Mouse (Mus musculus): ENCODE measurements at regions not wholly inside any gene's neighbourhood (a gene's known extent, or its start where the extent isn't known, plus 50 kb on each side); places are given as distances from the start of the nearest gene placed in this dataset.

DNA sequence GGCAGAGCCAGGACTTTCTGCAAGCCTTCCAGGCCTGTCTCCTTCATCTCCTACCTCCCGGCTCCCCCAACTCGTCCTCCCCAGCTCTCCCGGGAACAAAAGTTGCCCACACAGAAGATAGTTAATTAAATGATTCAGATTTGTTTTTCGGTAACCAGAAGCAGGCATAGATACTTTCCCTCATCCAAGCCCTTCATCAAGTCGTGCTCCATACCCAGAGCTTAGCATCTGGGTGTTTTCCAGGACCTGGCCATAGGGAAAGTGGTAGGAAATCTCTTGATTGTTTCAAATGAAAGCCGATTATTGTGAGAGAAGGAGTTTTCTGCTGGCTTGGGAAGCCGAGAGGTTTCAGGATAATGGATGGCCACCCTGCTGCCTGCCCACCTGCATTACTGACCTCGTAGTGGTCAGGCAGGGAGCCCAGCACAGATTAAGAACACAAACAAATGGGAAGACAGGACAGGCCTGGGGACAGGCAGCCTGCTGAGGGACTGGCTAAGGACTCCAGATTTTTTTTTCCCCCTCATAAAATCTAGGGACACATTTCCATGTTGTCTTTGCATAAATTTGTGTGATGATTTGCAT, 142.2 kb upstream of the Cadm1 start:
- no peak for DNase-seq (ENCODE audit: low spot score in 2 of 2)

DNA sequence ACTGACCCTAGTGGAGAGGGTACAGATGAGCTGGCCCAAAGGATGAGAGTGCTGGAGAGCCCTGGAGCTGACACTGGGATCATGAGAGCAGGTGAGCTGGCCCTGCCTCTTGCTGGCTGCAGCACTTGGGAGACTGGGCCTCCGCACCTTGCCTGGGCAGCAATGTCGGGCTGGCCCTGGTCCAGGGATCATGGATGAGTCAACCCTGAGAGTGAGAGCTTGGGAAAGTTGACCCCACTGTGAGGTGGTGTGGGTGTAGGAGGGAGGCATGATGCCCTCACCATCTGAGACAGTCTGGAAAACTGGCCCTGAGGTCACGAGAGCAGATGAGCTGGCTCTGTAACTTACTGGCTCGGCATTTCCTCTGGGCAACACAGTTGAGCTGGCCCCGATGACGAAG, 140.1 kb upstream of the Cadm1 start:
- DNase-seq (ENCODE audit: low spot score in 2 of 2): no peak

DNA sequence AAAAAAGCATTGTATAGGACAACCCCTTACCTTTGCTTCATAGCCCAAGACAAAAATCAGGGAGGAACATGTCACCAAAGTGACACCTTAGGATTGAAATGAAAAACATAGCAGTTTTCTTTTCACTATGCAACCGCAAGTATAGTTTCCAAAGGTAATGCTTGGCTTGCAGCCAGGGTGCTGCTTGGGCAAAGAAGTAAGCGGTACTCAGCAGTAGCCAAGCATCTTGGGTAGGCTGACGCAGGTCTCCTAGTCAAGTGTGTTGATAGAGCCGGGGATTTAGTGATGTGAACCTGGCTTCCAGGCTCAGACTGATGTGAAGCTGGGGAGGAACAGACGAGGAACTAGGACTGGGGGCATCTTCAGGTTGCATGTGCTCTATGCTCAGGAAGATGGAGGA, 138.3 kb upstream of the Cadm1 start:
- DNase-seq (ENCODE audit: low spot score in 2 of 2): no peak

DNA sequence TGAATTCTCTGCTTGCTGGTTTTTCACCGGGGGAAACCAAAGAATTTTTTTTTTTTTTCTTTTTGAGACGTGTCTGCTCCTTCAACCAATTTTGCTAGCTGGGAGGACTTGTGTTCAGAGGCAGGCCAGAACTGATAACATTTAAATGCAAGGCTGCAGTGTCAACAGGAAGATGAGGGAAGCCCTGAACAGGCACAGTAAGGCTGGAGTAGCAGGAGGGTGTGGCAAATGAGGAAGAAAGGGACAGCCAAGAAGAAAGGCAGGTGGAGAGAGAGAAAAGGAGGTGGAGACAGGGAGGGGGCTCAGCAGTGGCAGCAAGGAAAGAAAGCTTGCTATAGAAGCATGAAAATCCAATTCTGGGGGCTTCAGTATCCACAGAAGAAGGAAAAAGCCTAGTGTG, 130.4 kb upstream of the Cadm1 start:
- DNase-seq (ENCODE audit: low spot score in 2 of 2): no peak

DNA sequence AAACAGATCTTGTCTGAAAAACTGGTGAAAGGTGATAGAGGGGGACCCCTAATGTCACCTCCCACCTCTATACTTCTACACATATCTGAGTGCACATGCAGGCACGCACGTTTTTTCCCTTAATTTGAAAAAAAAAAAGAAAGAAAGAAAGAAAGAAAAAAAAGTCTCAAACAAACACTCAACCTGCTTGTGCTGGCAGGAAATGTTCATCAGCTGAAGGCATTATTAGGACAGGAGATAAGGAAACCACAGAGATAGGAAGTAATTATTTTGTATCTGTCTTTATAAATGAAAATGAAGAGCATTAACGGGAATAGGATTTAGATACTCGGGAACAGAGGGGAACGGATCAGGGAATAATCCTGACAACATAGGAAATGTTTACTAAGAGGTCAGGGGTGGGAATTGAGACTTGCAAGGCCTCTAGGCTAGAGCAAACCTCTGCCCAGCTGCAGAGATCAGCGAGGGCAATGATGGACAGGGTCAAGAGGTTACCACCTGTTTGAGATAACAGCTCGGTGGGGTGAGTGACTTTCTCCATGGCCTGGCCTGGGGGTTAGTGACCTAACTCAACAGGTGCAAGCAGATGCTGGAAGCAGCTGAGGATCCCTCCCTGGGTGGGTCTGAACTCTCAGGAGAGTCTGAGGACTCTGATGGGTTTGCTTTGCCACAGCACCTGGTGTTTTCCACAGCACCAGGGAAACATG, 129.7 kb upstream of the Cadm1 start:
- no peak for DNase-seq (ENCODE audit: low spot score in 2 of 2)

DNA sequence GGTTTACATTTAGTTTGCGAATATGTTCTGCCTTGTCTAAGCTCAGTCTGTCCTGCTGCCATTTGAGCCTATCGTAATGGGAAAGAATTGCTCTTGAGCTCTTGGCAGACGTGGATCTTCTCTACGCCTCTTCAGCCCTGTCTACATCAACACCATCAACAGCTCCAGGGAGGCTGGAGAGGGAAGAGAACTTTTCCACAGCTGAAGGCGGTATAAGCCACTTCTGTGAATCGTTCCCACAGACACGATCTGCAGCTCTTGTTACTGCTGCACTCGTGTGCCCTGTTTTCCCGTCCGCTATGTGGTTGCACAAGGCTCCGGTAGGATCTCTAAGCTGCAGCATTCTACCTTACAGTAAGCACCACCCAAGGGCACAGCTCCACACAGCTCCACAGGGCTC, 128.5 kb upstream of the Cadm1 start:
- DNase-seq (ENCODE audit: low spot score in 2 of 2): no peak

DNA sequence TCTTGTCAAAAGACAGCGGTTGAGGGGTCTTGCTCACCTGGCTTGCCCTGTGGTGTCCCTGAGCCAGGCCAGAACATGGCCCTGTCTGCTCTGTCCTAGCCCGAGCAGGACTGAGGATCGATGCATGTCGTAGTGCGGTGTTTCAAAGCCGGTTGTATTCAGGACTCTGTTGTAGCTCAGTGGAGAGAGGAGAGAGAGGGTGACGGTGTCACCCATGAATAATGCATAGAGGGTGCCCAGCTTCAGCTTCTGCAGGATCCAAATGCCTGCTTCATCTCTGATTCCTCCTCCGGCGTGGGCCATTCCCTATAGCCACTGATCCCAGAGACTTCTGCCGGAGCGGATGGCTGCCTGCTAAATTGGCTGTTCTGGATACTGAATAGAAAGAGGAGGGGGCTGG, 126.7 kb upstream of the Cadm1 start:
- DNase-seq (ENCODE audit: low spot score in 2 of 2): no peak

DNA sequence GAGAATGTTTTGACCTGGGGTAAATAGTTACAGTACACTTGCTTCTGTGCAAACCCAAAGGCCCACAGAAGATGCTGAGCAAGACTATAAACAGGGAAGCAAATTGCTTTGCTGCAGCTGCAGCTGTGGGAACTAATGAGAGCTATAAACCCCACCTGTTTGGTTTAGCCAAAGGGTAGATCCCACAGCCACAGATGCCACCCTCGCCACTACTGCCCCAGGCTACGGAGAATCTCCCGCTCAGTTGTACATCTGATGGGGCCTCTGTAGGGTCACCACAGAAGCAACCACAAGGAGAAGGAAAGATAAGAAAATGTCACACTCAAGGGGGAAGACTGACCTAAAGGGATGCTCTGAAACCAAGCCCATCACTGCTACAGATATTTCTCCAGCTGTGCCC, 125.2 kb upstream of the Cadm1 start:
- DNase-seq (ENCODE audit: low spot score in 2 of 2): no peak

DNA sequence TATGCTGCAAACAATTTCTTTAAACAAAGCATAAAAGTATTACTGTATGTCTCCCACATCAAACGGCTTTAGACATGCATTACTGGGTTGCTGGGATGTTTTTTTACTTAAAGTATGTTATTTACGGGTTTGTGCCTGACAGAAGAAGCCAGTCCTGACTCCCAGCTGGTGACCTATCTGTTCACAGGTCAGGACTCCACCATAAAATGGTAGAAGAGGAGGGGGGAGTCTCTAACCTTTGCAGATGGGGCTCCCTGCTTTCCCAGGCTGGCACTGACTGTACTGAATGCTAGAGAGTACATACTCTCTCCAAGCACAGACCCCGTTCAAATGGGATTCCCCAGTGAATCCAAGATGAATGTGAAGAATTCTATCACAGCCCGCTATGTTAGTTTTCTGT, 124.4 kb upstream of the Cadm1 start:
- no peak for DNase-seq (ENCODE audit: low spot score in 2 of 2)

DNA sequence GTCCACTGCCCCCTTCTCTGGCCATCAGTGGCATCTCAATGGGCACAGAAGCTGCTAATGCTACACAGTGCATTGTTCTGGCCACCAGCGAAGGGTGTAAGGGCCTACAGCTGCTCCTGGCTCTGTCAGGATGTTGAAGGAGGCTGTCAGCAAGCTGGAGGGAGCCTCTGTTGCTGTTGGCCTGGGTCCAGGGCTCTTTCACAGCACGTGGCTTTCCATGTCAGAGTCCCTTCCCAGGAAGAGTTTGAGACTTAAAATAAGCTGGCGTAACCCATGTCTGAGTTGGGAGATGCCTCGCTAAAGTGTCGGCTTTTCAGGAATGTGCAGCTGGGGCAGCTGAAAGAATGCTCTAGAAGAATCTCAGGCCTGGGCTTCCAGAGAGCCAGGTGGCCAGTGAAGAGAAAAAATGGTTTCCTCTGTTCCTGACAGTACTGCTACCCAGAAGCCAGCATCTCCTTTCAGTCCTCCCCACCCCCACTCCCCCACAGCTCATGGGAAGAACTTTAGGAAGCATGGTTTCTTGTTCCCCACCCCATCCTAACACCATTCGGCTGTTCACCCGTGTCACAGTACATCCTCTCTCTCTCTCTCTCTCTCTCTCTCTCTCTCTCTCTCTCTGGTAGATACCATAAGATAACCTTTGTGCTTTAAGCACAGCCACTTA, 122.8 kb upstream of the Cadm1 start:
- DNase-seq (ENCODE audit: low spot score in 2 of 2): peak in 1 of 2 experiments; percentile 36

DNA sequence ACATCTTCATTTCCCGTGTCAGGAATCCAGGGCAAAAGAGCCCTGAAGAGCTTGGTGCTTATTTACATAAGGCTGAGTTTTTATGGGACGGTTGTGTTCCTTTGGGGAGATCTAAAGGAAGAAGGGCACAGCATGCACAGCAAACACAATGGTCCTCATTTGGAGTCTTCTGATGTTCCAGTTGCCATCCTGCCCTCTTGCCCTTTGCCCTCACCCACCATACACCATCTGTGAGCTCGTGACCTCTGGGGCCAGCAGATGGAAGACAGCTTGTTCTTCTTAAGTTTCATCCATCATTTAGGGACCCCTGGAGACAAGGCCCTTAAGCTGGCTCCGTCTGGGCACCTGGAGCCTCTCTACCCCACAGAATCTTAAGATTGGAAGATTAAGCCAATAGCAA, 121.9 kb upstream of the Cadm1 start:
- no peak for DNase-seq (ENCODE audit: low spot score in 2 of 2)

DNA sequence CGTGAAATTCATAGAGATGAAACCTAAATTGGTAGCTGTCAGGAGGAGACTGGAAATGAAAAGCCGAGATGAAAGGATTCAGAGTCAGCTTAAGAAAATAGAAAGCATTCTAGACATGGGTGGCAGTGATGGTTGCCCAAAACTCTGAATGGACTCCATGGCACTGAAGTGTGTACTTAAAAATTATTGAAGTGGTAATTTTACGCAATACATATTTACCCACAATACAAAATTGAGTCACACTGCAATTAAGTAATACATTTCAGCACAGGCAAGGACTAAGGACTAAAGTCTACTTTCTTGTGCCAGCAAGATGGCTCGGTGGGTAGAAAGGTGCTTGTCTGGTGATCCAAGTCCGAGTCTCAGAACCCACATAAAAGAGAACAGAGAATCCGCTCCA, 120.4 kb upstream of the Cadm1 start:
- DNase-seq (ENCODE audit: low spot score in 2 of 2): no peak

DNA sequence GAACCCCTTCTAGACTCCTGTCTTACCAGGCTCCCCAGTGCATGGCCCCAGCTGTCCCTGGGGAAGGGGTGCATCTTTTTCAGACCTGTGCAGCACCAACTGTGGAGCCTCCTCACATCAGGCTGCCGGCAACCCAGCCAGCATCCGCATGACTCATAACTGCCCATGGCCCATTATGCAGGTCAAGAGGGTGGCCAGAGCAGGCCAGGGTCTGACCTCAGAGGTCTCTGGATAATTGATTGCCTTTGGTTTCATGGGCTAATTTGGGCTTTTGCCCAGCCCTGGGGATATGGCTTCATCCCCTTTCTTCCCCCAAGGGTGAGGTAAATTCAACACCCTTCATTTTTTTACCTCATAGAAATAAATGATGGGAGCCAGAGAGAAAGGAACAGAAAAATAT, 117.2 kb upstream of the Cadm1 start:
- no peak for DNase-seq (ENCODE audit: low spot score in 2 of 2)

DNA sequence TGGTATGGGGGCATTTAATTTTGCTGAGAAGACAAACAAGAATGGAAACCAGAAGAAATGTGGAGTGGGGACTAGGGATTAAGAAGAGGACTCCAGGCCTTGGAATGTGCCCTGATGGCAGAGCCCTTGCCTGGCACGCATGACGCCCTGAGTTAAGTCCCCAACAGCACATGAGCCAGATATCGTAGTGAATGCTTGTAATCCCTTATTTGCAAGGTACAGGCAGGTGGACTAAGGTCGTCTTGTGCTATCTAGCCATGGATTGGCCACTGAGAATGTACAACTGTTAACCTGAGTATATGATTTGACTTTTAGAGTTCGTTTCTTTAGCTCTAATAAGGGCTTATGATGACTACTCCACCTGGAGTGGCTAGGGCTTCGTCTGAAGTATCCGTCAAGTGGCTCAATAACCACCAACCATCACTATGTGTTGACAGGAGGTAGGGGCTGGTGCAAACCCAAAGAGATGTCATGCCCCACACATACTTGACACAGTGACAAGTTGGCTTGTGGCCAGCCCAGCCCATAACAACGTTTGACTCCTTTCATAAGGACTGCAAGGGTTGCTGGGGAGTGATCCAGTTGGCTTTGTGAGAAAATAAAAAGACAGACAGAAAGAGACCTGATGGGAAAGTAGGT, 115.5 kb upstream of the Cadm1 start:
- DNase-seq (ENCODE audit: low spot score in 2 of 2): no peak

DNA sequence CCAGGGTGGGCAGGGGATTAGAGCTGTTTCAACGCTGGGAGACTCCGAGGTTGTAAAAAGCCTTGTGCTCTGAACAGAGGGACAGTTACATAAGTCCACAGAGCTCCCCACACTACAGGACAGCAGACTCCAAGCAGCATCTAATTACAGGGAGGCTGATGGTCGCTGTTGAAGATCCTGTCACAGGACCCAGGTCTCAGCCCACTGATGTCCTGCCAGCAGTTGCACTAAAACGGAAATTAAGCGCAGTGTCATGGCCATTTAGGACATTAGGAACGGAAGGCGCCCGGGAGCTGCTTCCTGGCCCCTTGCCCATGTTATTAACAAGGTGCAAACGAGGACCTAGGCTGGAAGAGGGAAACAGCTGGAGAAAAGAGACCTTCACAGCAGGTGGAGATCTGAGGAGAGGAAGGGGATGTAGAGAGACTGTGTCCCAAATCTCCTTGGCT, 107.8 kb upstream of the Cadm1 start:
- DNase-seq (ENCODE audit: low spot score in 2 of 2): no peak

DNA sequence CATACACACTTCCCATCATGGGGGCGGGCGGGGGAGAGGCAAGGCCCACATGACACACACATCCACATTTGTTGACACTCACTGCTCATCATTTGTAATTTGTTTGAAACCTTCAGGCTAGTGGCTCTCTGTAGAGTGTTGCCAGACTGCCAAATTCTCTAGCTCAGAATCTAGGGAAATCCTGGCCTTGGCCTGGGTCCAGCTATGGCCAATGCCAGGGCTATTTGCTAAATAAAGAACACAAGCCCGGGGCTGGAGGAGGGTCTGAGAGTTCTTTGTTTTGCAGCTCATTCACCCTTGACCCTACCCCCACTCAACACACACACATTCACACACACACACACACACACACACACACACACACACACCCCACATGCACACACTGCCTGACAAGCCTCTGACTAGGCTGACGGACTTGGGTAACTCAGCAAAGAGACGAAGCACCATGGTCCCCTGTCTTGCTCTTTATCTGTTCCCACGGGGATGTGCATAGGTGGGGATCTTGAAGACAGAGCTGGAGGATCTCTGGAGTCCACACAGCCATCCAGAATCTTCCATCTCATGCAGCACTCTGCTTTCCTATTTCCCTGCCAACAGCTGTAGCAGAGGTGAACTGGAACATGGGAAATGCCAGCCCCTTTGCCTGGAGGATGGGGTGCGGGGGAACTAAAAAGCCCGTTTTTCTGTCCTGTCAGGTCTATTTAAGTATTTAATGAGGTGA, 107.1 kb upstream of the Cadm1 start:
- DNase-seq (ENCODE audit: low spot score in 2 of 2): peak; percentile 41 to 72

DNA sequence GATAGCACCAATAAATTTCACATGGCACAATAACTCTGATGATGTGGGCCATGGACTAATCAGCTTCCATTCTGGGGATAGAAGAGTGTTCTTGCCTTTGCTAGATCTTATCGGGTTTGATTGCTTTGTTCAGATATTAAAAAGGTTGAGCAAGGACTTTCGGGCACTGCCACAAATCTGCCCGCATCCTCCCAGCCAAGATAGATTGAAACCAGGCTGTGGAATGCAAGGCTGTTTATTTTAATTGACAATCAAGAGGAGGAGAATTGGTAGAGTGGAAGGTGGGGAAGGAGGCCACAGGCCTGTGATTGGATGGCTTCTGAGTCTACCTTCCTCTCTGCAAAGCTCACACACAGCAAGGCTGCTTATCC, 106.5 kb upstream of the Cadm1 start:
- DNase-seq (ENCODE audit: low spot score in 2 of 2): no peak

DNA sequence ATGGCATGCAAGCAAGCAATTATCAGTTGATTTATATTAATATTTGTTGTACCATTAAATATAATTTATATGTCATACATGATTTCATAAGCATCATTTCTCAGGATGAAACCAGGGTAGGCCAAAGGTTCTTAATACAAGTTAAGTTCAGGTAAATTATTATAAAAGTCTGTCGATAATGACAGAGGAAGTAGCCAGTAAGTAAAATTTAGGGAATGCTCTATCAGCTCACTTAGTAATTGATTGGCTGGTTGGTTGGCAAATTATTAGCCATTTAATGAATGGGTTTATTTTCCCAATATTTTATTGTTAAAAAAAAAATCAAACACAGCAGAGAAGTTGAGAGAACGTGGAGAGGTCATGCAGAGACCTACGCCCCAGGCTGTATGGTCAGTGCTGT, 105.8 kb upstream of the Cadm1 start:
- DNase-seq (ENCODE audit: low spot score in 2 of 2): no peak

DNA sequence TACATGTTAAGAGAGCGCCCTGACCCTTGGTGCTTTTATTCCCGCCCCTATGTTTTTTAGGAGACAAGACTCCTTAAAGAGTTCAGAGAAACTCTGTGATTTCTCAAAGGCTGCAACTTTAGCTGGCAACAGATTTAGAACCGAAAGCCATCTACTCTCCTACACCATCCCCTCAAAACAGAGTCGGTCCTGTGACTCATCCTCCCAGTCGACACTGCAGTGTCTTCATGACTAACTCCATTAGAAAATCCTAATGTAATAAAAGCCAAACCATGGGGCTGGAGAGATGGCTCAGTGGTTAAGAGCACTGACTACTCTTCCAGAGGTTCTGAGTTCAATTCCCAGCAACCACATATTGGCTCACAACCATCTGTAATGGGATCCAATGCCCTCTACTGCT, 103.3 kb upstream of the Cadm1 start:
- no peak for DNase-seq (ENCODE audit: low spot score in 2 of 2)

DNA sequence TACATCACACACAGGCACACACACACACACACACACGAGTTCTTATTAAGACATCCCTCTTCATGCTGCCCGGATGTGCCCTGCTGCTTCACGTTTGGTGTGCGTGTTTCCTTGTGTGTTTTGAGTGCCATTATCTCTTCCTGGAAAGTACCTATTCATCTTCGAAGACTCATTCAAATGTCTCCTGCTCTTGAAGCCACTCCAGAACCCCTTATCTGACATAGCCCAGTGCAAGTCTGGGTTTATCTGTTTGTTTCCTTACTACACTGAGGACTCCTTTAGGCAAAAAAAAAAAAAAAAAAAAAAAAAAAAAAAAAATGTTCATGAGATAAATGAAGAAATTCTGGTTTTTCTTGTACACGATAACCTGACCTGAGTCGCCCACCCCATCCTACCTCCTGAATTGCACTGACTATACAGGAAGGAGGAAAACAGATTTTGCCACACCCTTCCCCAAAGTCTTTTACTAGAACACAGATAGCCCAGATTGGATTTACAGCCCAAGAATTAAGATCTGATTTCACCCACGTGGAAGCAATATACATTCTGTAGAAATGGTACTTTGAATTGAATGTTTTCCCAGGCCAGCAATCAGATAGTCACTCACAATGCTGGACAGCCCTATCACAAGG, 101.1 kb upstream of the Cadm1 start:
- DNase-seq (ENCODE audit: low spot score in 2 of 2): no peak

DNA sequence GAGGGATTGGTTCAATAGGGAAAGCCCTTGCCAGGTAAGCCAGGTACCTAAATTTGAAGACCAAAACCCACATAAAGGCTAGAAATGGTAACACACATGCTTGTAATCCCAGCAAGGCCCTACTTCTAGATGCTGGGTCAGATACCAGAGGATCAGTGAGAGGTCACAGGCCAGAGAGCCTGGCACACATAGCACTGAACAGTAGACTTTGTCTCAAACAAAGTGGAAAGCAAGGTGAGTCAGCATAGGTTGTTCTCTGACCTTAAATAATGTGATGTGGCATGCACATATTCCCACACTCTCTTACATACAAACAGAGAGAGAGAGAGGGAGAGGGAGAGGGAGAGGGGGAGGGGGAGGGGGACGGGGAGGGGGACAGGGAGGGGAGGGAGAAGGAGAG, 100.3 kb upstream of the Cadm1 start:
- no peak for DNase-seq (ENCODE audit: low spot score in 2 of 2)

DNA sequence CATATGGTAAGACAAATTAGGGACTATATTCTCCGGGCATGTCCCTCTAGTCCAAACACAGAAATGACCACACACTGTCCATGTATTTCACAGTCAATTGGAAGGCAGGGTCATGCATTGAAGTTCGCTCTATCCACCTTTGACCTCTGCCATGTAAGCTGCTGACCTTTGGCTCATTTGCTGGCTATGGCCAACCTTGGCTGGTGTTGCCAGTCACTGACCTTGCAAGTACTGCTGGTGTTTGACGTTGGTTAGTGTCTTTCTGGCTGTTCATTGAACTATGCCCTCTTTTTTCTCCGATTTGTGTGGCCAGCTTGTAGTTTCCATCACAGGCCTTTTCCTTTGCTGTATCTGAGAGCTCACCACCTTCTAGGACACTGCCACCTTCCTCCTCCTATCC, 97.3 kb upstream of the Cadm1 start:
- DNase-seq (ENCODE audit: low spot score in 2 of 2): no peak
